Mouse (Mus musculus) liver, adult (tissue): ENCODE results near the gene Psme4.

Experiments used
- GATA4 ChIP-seq: IDR thresholded peaks from 2 replicates; pipeline ENCODE4 v1.6.1; 2014; ENCODE audit warnings: mild to moderate bottlenecking, low read length; ENCODE audit not compliant: insufficient replicate concordance

Psme4 gene

GRCm38 (mm10) chr11:30772777-30773417, 1.4 kb downstream of the Psme4 start:
- no peak for TF ChIP-seq GATA4

GRCm38 (mm10) chr11:30774638-30775037, 3.1 kb downstream of the Psme4 start:
- TF ChIP-seq GATA4 = no peak

GRCm38 (mm10) chr11:30777498-30777897, 6.0 kb downstream of the Psme4 start:
- TF ChIP-seq GATA4 = no peak

GRCm38 (mm10) chr11:30780893-30781292, 9.4 kb downstream of the Psme4 start:
- no peak for TF ChIP-seq GATA4

- no peak for TF ChIP-seq GATA4
These were observed 10.1 kb downstream of the Psme4 start for GRCm38 (mm10) chr11:30781612-30782011.

- no peak for TF ChIP-seq GATA4
These were observed 14.0 kb downstream of the Psme4 start for GRCm38 (mm10) chr11:30785497-30785896.

GRCm38 (mm10) chr11:30786230-30786983, 14.9 kb downstream of the Psme4 start:
- TF ChIP-seq GATA4 = no peak

GRCm38 (mm10) chr11:30792680-30793079, 21.2 kb downstream of the Psme4 start:
- no peak for TF ChIP-seq GATA4

GRCm38 (mm10) chr11:30793753-30794152, 22.2 kb downstream of the Psme4 start:
- no peak for TF ChIP-seq GATA4

- TF ChIP-seq GATA4 = no peak
These were observed 25.7 kb downstream of the Psme4 start for GRCm38 (mm10) chr11:30797236-30797635.

- TF ChIP-seq GATA4 = no peak
These were observed 28.0 kb downstream of the Psme4 start for GRCm38 (mm10) chr11:30799496-30799895.

- TF ChIP-seq GATA4 = no peak
These were observed 28.6 kb downstream of the Psme4 start for GRCm38 (mm10) chr11:30800091-30800490.

- TF ChIP-seq GATA4 = no peak
These were observed 30.9 kb downstream of the Psme4 start for GRCm38 (mm10) chr11:30802421-30802820.

- no peak for TF ChIP-seq GATA4
These were observed 49.6 kb downstream of the Psme4 start for GRCm38 (mm10) chr11:30821116-30821515.

GRCm38 (mm10) chr11:30838793-30839192, 67.3 kb downstream of the Psme4 start:
- no peak for TF ChIP-seq GATA4

- TF ChIP-seq GATA4 = no peak
These were observed 72.8 kb downstream of the Psme4 start for GRCm38 (mm10) chr11:30844355-30844754.

- no peak for TF ChIP-seq GATA4
These were observed 100.9 kb downstream of the Psme4 start for GRCm38 (mm10) chr11:30872425-30872824.

- TF ChIP-seq GATA4 = no peak
These were observed 113.8 kb downstream of the Psme4 start, which contains the start of the genes Gpr75 and Asb3 for GRCm38 (mm10) chr11:30885171-30885871. Gene Gpr75, plus strand, starts transcription at chr11:30885358. Gene Asb3, plus strand, starts transcription at chr11:30885416.
